Mouse (Mus musculus) hindbrain, embryonic 14.5 days (tissue): ENCODE measurements around the gene Csnk2a1. TPM values are rescaled to one million over a fixed set of nuclear protein-coding genes. Genes with fewer than 3 reads are reported as not detected.
"Not testable (repeated sequence)": the region's sequence is repeated elsewhere in the genome, so short reads cannot be mapped to it uniquely, and the experiment has no call there.

Experiments used
- ATAC-seq: fragments of 200-750 bp; cut with Nextera tagmentation; 2 replicates; pipeline ENCODE4 v1.8.0; 2017; ENCODE audit warnings: moderate number of reproducible peaks, mild to moderate bottlenecking, moderate TSS enrichment, moderate library complexity; ENCODE audit not compliant: low FRiP score
- DNase-seq: peaks from one replicate; pipeline ENCODE4 v3.0.0-alpha.2; 2015; ENCODE audit warnings: low spot score
- H3K27ac ChIP-seq: fragments of 300-500 bp; sonication (generic); 2 replicates; pipeline ENCODE4 v1.5.1; 2014; ENCODE audit warnings: mild to moderate bottlenecking, moderate library complexity
- H3K27me3 ChIP-seq: fragments of 300-500 bp; sonication (generic); 2 replicates; pipeline ENCODE4 v1.6.1; 2014; ENCODE audit warnings: mild to moderate bottlenecking, low read length, mixed read lengths; ENCODE audit not compliant: control insufficient read depth, insufficient read depth
- H3K36me3 ChIP-seq: fragments of 300-500 bp; sonication (generic); replicated peaks from 2 replicates; pipeline ENCODE4 v1.6.1; 2014; ENCODE audit not compliant: control insufficient read depth, insufficient read depth
- H3K4me1 ChIP-seq: fragments of 300-500 bp; sonication (generic); replicated peaks from 2 replicates; pipeline ENCODE4 v1.6.1; 2014; ENCODE audit warnings: antibody characterized with exemption, low read length, mixed read lengths; ENCODE audit not compliant: control insufficient read depth, insufficient read depth
- H3K4me2 ChIP-seq: fragments of 300-500 bp; sonication (generic); replicated peaks from 2 replicates; pipeline ENCODE4 v1.6.1; 2014; ENCODE audit warnings: mild to moderate bottlenecking, moderate library complexity
- H3K4me3 ChIP-seq: fragments of 300-500 bp; sonication (generic); replicated peaks from 2 replicates; pipeline ENCODE4 v1.5.1; 2014; ENCODE audit warnings: mild to moderate bottlenecking, low read length
- H3K9ac ChIP-seq: fragments of 300-500 bp; sonication (generic); 2 replicates; pipeline ENCODE4 v1.6.1; 2014
- H3K9me3 ChIP-seq: fragments of 300-500 bp; sonication (generic); 2 replicates; pipeline ENCODE4 v1.6.1; 2016; ENCODE audit warnings: low read length; ENCODE audit not compliant: control insufficient read depth
- WGBS: fragments of 180-500 bp; shearing (Covaris S2); extraction: QIAGEN DNeasy Blood & Tissue Kit; methylation state at CpG from one replicate; pipeline ENCODE4 v1.1.7; 2014; 5-methylcytosine and 5-hydroxymethylcytosine counted together
- polyA plus RNA-seq: library from polyadenylated mRNA; unstranded; fragments of >200 nt; fragmentation: Nextera tagmentation; extraction: Ambion mirVana; gene quantifications from 2 replicates; pipeline ENCODE4 v1.2.1, GENCODE M21; 2014

Gene Csnk2a1
- polyA plus RNA-seq, 1 experiment from 2014 or later, result 150 TPM

DNA sequence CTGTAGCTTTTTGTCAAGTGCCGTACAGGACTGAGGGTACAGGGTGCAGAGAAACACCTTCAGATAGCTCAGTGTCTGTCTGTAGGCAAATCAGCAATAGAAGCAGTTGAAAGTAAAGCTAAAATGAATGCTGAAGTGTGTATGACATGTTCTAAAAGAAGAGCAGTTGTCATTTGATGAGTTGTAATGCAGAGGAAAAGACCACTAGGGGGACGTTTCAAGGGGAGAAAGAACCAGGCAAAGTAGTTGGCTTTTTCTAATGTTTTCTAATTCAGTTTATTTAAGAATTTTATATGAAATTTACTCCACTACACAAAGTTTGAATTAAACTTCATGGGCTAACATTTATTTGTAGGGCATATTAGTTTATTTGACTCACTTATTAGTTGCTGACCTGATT, 47.0 kb downstream of the Csnk2a1 start:
- peaks cover 83% of the 10 kb centered on the region for H3K36me3 ChIP-seq
- no peak overlapping the region for H3K9ac ChIP-seq
- WGBS, result 81% methylated on average over 2 of the region's 2 CpGs
- no peaks in the 10 kb centered on the region for H3K4me1 ChIP-seq
- H3K9me3 ChIP-seq, result no peaks in the 10 kb centered on the region
- no peak for DNase-seq
- ATAC-seq, result no peak
- no peaks in the 10 kb centered on the region for H3K27me3 ChIP-seq
- H3K4me2 ChIP-seq, result no peak overlapping the region
- no peak overlapping the region for H3K27ac ChIP-seq
- no peak overlapping the region for H3K4me3 ChIP-seq

DNA sequence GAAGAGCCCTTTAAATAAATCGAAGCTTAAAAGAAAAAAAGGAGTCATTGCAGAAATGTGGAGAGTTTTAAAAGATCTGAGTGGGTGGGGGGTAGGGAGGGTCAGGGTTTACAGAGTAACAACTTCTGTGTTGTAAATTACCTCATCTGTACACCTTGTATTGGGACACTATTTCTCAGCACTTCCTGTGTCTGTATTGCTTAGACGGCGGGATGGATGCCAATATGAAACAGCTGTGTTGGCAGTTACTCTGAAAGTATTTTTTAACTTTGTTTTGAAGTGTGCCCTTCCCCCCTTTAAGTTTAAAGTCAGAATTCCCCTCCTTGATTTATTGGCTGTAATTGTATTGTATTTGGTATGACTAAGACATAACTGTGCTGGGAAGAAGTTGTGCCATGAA, 54.8 kb downstream of the Csnk2a1 start:
- Histone ChIP-seq H3K9ac (no peak overlapping the region), H3K4me1 (no peaks in the 10 kb centered on the region), H3K4me2 (no peak overlapping the region), H3K27me3 (no peaks in the 10 kb centered on the region), H3K4me3 (no peak overlapping the region), H3K36me3 (peaks cover 83% of the 10 kb centered on the region), H3K27ac (no peak overlapping the region), H3K9me3 (no peaks in the 10 kb centered on the region)
- DNase-seq (no peak), ATAC-seq (no peak)
- WGBS, result 93% methylated on average over 3 of the region's 3 CpGs

DNA sequence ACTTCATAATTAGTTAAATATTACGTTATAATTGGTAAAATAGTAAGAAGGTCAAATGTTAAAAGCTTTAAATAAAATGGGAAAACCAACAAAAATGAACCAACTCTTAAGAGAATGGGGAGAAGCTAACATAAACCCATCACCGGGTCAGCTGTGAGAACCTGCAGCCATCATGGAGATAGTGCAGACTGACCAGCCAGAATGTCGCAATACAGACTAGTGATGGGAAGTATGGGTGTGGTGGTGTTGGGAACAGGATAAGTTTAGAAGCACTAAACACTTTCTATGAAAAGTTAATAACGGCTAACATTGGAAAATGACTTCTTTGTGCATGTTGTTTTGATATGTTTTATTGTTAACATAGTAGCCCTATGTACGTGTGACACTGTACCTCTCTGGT, 60.9 kb downstream of the Csnk2a1 start:
- Histone ChIP-seq H3K36me3 (peaks cover 44% of the 10 kb centered on the region), H3K9me3 (no peaks in the 10 kb centered on the region), H3K4me3 (no peak overlapping the region), H3K4me2 (no peak overlapping the region), H3K4me1 (no peaks in the 10 kb centered on the region), H3K9ac (no peak overlapping the region), H3K27ac (no peak overlapping the region), H3K27me3 (no peaks in the 10 kb centered on the region)
- ATAC-seq (no peak), DNase-seq (no peak)
- 92% methylated on average over 5 of the region's 5 CpGs for WGBS

DNA sequence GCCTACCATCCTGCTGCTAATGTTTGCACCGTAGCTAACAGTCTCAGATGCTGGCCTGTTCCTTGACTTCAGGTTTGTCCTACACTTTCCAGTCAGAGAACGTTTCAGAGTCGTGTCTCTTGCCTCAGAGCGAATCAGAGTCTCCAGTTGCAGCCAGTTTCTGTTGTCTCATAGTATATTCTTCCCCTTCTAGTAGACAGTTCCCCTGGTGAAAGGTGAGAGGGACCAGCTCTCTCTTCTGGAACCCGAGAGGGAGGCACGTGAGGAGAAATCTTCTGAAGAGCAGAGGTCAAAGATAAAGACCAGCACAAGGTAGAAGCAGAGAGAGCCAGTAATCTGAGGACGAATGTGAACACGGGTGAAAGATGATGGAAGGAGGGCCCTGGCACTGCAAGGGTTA, 61.4 kb downstream of the Csnk2a1 start:
- WGBS, result 92% methylated on average over 8 of the region's 8 CpGs
- Histone ChIP-seq H3K4me2 (no peak overlapping the region), H3K4me1 (no peaks in the 10 kb centered on the region), H3K4me3 (no peak overlapping the region), H3K9ac (no peak overlapping the region), H3K36me3 (peaks cover 39% of the 10 kb centered on the region), H3K27me3 (no peaks in the 10 kb centered on the region), H3K27ac (no peak overlapping the region), H3K9me3 (no peaks in the 10 kb centered on the region)
- ATAC-seq, result no peak
- DNase-seq, result no peak

DNA sequence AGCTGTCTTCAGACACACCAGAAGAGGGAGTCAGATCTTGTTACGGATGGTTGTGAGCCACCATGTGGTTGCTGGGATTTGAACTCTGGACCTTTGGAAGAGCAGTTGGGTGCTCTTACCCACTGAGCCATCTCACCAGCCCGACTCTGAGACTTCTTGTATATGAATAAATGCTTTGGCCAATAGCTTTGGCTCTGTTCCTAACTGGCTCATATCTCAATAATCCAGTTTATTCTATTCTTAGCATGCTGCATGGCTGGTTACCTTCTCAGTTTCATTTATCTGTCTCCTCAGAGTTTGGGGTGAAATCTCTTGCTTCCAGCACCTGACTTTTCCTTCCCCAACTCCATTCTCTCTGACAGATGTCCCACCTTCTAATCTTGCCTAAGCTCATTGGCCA, 63.0 kb downstream of the Csnk2a1 start:
- 82% methylated on average over 1 of the region's 2 CpGs for WGBS

DNA sequence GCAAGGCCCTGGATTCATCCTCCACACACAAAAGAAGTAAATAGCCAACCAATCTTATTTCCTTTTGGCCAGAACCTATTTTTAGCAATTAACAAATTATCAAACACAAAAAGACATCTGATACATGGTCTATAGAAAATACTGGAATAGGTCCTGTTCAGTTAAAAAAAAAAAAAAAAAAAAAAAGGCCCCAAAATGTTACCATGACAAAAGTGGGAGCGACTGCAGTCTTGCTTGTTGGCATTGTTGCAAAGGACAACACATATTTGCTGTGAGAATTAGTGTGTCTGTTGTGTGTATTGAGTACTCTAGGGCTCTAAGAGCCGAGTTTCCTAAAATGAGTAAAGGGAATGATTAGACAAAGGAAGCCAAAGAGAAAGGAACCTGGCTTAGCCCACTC, 65.8 kb downstream of the Csnk2a1 start:
- H3K36me3 ChIP-seq, result no peaks in the 10 kb centered on the region; the same call in 1 of the 2 replicates
- DNase-seq (no peak), ATAC-seq (no peak)
- no peaks in the 10 kb centered on the region for H3K9me3 ChIP-seq
- 0 out of 2 replicates have a peak overlapping the region, but pooled peaks have one; percentile 82 for H3K4me2 ChIP-seq
- no peak overlapping the region for H3K9ac ChIP-seq
- no peak overlapping the region for H3K27ac ChIP-seq
- no peaks in the 10 kb centered on the region for H3K27me3 ChIP-seq
- peaks cover 18% of the 10 kb centered on the region for H3K4me1 ChIP-seq
- no peak overlapping the region for H3K4me3 ChIP-seq
- WGBS, result 56% methylated on average over 2 of the region's 2 CpGs

More for the DNA sequence above, 63.0 kb downstream of the Csnk2a1 start:
- peaks cover 23% of the 10 kb centered on the region for H3K36me3 ChIP-seq
- H3K4me1 ChIP-seq, H3K27ac ChIP-seq, H3K9ac ChIP-seq, H3K9me3 ChIP-seq, DNase-seq, H3K4me3 ChIP-seq, ATAC-seq, H3K4me2 ChIP-seq, H3K27me3 ChIP-seq: not testable (repeated sequence)

DNA sequence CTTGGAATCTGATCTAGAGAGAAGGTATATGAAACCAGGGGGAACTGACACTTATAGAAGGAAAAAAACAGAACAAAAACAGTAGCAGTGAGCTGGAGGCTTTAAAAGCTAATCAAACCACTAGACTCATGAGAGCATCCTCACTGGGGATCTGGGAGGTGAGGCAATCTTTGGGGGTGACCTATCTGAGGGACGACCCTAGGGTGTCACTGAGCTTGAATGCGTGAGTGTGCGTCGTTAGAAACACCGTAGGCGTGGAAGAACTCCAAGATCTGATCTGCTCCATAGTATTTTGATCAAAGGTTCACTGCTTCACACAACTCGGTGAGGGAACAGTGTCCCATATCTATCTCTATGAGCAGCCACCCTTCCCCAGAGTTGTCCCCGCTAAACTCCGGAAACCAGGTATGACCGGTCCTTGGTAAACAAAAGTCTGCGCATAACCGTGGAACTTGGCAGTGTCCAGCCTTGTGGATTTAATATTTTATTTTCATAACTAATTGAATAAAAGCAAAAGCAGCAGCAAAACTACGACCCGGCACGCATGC, 66.6 kb downstream of the Csnk2a1 start:
- WGBS, result under 1% methylated on average over 15 of the region's 15 CpGs
- DNase-seq, result no peak

DNA sequence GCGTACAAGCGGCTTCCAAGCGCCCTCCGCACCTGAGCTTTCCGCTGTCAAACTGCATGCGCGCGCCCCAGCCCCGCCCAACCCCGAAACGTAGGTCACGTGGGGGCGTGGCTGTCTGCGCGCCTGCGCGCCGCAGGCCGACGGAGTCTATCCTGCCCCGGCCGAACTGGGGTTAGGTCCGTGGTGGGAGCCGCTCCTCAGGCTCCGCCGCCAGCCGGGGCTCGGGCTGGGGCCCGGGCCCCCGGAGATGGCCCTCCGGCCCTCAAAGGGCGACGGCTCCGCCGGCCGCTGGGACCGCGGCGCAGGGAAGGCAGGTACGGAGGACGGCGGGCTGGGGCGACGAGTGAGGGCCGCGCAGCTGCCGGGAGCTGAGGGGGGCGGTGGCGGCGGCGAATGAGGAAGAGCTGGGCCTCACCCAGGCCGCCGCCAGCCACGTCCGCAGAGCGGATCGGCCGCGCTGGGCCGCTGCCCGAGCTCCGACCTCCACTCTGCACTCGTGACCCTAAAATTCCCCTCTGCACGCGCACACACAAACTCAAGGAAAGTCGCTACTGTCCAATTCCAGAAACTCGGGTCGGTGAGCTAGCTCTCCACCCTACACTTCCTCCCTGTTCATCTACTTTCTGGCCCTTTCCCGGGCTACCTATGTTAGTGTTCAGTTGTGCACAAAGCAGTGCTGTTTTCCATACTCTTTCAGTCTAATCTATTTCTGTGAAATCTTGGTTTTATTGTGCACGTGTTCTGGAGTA, 67.3 kb downstream of the Csnk2a1 start, which contains the start of gene Tbc1d20:
Gene Tbc1d20, plus strand, starts transcription at position 102 of the 749 bp plus-strand sequence.
- under 1% methylated on average over 65 of the region's 70 CpGs for WGBS

More for the DNA sequence above, 66.6 kb downstream of the Csnk2a1 start:
- no peaks in the 10 kb centered on the region for H3K27me3 ChIP-seq
- H3K9ac ChIP-seq, result peak overlapping the region; percentile 92
- no peak overlapping the region for H3K27ac ChIP-seq
- H3K36me3 ChIP-seq, result no peaks in the 10 kb centered on the region
- peaks cover 18% of the 10 kb centered on the region for H3K4me1 ChIP-seq
- H3K9me3 ChIP-seq, result no peaks in the 10 kb centered on the region
- H3K4me3 ChIP-seq, result peak overlapping the region; percentile 87
- peak; percentile 71 for ATAC-seq
- H3K4me2 ChIP-seq, result peak overlapping the region; percentile 82

DNA sequence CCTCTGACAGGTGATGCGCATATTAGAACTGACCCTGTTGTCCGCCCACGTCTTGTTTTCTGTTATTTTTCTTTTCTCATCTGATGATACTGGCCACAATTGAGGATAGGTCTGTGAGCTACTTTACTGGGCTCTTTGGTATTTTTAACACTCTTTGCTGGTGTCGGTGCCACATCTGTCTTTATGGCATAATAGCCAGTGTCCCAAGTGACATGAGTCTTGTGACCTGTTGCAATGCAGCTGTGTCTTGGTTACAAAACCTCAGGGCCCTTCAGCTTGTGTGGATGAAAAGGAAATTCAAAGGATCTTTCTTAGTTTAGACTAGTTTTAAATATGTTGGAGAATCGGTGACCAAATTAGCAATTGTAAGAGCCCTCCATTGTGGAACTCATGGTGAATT, 67.9 kb downstream of the Csnk2a1 start:
- H3K27me3 ChIP-seq, result no peaks in the 10 kb centered on the region
- ATAC-seq (no peak; the same call in 1 of the 2 replicates), DNase-seq (no peak)
- no peak overlapping the region for H3K27ac ChIP-seq
- no peaks in the 10 kb centered on the region for H3K9me3 ChIP-seq
- WGBS, result 39% methylated on average over 5 of the region's 5 CpGs
- peak overlapping the region; percentile 87 for H3K4me3 ChIP-seq
- H3K9ac ChIP-seq, result peak overlapping the region; percentile 92
- H3K4me2 ChIP-seq, result peak overlapping the region; percentile 82
- H3K36me3 ChIP-seq, result 0 out of 2 replicates have a peak, but pooled peaks cover under 1% of the 10 kb centered on the region
- peaks cover 18% of the 10 kb centered on the region for H3K4me1 ChIP-seq

More for the DNA sequence above, 67.3 kb downstream of the Csnk2a1 start, which contains the start of gene Tbc1d20:
- DNase-seq (peak; percentile 92), ATAC-seq (peak; percentile 97)
- no peaks in the 10 kb centered on the region for H3K27me3 ChIP-seq
- H3K9ac ChIP-seq, result peak within 1 kb of the TSS; percentile 92
- peak within 1 kb of the TSS; percentile 87 for H3K4me3 ChIP-seq
- peaks cover 18% of the 10 kb centered on the region for H3K4me1 ChIP-seq
- H3K4me2 ChIP-seq, result peak within 1 kb of the TSS; percentile 82
- H3K36me3 ChIP-seq, result no peaks in the 10 kb centered on the region
- H3K9me3 ChIP-seq, result no peaks in the 10 kb centered on the region
- H3K27ac ChIP-seq, result peak within 1 kb of the TSS; percentile 88
